Mouse (Mus musculus): ENCODE data around the gene Wdr20. TPM values are rescaled to one million over a fixed set of nuclear protein-coding genes. Genes with fewer than 3 reads are reported as not detected.

The Wdr20 gene
- polyA plus RNA-seq, 1 experiment from 2014 or later, result 30.5 TPM

DNA sequence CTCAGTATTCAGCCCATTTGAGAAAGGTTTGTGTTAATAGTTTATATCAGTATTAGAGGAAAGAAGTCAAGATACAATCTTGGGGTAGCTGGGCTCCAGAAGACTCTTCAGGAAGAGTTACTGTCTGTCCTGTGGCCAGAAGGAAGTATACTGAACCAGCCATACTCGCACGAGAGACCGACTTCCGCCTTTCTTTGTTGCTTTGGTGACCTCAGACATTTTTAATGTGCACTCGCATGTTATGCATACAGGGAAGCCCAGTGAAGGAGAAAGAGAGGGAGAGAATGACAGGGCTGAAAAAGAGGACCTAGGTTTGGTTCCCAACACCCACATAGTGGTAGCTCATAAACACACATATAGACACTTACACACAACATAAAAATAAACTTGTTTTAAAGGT, 26.8 kb downstream of the Wdr20 start:
- 93% methylated on average over 5 of the region's 5 CpGs for WGBS
- ATAC-seq (ENCODE audit: low FRiP score, low read depth), result no peak
- Histone ChIP-seq H3K4me3 (no peak overlapping the region), H3K4me2 (replicated peaks) (no peak overlapping the region), H3K36me3 (no peaks in the 10 kb centered on the region), H3K9me3 (no peaks in the 10 kb centered on the region), H3K27ac (no peak overlapping the region), H3K9ac (no peak overlapping the region), H3K27me3 (replicated peaks) (no peaks in the 10 kb centered on the region), H3K4me1 (peaks cover 4% of the 10 kb centered on the region; the same call in 1 of the 2 replicates)

DNA sequence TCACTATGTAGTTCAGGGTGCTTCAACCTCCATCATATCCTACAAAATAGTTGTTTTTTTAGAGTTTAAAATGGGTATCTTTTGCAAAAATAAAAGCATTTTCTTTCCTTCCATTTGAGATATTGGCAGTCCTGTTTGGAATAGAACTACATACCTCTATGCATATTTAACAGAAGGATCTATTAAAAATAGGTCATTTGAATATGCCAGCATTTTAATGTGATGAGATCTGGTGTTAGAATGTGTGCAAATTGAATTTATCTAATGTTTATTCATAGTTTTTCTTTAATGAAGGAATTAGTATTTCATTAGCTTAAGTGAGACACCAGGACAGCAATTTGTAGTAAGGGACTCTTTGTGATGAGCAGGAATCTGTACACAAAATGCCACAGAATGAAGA, 30.8 kb downstream of the Wdr20 start:
- no peak for ATAC-seq (ENCODE audit: low FRiP score, low read depth)
- no peak overlapping the region for H3K27ac ChIP-seq
- H3K36me3 ChIP-seq, result no peaks in the 10 kb centered on the region

DNA sequence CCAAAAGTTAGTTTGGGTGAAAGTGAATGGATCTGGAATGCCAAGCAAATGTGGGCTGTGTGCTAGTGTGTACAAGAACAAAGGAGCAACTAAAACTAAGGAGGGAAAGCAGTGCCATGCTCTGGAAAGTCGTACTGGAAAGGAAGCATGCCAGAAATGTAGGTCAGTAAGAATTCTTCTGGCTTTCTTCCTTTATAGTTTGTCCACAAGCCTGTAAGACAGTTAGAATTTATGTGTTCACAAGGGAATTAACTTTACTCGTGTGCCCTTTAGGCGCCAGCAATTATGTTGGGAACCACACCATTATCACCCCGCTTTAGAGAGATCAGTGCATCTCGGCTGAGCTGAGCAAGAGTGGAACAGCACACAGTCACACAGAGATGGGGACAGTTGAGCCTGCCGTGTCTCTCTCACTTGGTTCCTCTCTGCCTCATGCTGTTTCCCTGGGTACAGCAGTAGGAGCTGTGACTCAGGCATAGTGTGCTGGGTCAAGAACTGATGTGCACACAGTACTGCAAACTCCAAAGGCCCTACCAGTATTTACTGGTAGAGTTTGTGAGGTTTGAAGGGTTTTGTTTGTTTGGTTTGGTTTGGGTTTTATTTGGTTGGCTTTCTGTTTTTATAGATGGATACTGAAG, 32.0 kb downstream of the Wdr20 start:
- H3K4me3 ChIP-seq, result no peak overlapping the region
- peaks cover 5% of the 10 kb centered on the region; the same call in 1 of the 2 replicates for H3K4me1 ChIP-seq
- H3K9ac ChIP-seq, result no peak overlapping the region
- H3K4me2 ChIP-seq (replicated peaks), result no peak overlapping the region
- no peak for ATAC-seq (ENCODE audit: low FRiP score, low read depth)
- H3K36me3 ChIP-seq, result no peaks in the 10 kb centered on the region
- no peak overlapping the region for H3K27ac ChIP-seq
- H3K27me3 ChIP-seq (replicated peaks), result no peaks in the 10 kb centered on the region
- 64% methylated on average over 6 of the region's 6 CpGs for WGBS
- H3K9me3 ChIP-seq, result no peaks in the 10 kb centered on the region

More for the DNA sequence above, 30.8 kb downstream of the Wdr20 start:
- Histone ChIP-seq H3K4me1 (peaks cover 5% of the 10 kb centered on the region; the same call in 1 of the 2 replicates), H3K27me3 (replicated peaks) (no peaks in the 10 kb centered on the region), H3K9ac (no peak overlapping the region), H3K9me3 (no peaks in the 10 kb centered on the region), H3K4me3 (no peak overlapping the region), H3K4me2 (replicated peaks) (no peak overlapping the region)

DNA sequence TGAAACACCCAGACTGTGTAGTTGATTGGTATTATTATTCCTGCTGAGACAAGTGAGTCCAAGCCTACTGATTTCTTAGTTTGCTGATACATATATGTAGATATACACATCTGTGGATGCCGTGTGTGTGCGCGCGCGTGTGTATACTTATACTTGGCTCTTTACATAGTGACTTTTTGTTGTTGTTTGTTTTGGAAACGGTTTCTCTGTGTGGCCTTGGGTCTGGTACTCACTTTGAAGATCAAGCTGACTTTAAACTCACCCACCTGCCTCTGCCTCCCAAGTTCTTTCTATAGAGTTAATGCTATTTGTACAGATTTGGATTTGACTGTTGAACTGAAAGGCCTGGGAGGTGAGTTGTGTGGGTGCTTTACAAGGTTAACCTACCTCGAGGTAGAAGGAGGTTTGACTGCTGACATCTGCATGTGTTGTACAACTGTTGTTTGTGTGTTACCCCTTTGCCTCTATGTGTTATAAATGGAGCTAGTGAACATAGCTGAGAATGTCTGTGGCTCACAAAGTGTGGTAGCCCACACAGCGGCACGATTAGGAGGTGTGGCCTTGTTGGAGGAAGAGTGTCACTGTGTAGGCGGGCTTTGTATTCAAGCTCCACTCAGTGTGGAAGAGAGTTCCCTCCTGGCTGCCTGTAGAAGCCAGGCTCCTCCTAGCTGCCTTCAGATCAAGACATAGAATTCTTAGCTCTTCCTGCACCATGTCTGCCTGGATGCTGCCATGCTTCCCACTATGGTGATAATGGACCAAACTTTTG, 32.9 kb downstream of the Wdr20 start:
- no peak overlapping the region for H3K4me3 ChIP-seq
- no peaks in the 10 kb centered on the region for H3K9me3 ChIP-seq
- H3K27ac ChIP-seq, result no peak overlapping the region
- no peak overlapping the region for H3K4me2 ChIP-seq (replicated peaks)
- H3K36me3 ChIP-seq, result no peaks in the 10 kb centered on the region
- WGBS, result 96% methylated on average over 10 of the region's 10 CpGs
- no peak overlapping the region for H3K9ac ChIP-seq
- no peaks in the 10 kb centered on the region for H3K27me3 ChIP-seq (replicated peaks)
- peaks cover 5% of the 10 kb centered on the region; the same call in 1 of the 2 replicates for H3K4me1 ChIP-seq
- ATAC-seq (ENCODE audit: low FRiP score, low read depth), result no peak

DNA sequence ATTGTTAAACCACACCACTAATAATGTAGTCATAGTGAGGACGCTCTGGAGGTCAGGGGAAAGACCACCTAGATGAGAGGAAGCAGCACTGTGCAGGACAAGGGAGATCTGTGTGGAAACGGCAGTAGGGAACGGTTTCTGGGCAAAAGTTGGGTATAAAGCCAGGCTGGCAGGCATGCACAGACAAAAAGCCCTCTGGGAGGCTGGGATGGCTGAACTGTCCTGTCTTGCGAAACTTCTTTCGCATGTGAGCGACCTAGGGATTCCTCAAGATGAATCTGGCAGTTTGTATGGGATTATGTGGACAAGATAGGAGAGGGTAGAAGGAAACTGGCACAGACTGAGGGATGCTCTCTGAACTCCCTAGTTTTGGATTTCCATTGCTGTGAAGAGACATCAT, 34.2 kb downstream of the Wdr20 start:
- WGBS, result 94% methylated on average over 6 of the region's 6 CpGs
- peaks cover 5% of the 10 kb centered on the region; the same call in 1 of the 2 replicates for H3K4me1 ChIP-seq
- no peak overlapping the region for H3K4me2 ChIP-seq (replicated peaks)
- H3K27me3 ChIP-seq (replicated peaks), result no peaks in the 10 kb centered on the region
- H3K9ac ChIP-seq, result no peak overlapping the region
- no peak overlapping the region for H3K4me3 ChIP-seq
- no peak overlapping the region for H3K27ac ChIP-seq
- no peak for ATAC-seq (ENCODE audit: low FRiP score, low read depth)
- H3K9me3 ChIP-seq, result no peaks in the 10 kb centered on the region
- H3K36me3 ChIP-seq, result no peaks in the 10 kb centered on the region

DNA sequence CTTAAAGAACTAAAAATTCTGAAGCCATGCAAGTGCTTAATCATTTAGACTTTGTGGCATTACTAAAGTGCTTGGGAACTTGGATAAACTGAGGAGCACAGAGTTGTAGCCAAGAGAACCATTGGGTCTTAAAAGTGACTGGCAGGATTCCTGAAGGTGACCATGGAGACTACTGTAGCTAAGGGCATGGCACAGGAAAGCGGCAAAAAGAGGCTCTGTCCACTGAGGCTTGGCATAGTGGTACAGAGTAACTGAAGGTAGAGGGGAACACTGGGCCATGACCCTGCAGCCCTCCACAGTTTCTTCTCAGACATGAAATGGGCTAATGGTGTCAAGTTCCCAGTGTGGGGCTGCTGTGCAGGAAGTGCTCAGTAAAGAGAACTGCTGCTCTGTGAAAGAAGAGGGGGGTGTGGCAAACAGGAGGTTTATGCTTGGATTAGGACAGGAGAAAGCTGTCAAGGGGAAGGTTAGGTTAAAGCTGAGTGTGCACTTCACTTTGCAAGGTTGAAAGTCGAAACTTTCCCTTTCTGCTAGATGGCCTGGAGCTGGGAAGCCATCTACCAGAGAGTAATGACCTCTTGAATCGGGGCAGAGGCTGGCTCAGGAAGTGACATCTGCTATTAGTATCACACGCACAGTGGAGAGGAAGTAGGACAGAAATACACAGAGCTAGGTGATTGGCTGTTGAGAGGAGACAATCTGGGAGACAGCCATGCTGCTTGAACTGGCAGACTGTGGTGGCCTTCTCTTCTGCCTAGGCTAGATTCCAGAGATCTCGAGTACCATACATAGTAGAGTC, 38.1 kb downstream of the Wdr20 start:
- Histone ChIP-seq H3K36me3 (peaks cover 8% of the 10 kb centered on the region), H3K4me1 (no peaks in the 10 kb centered on the region), H3K27me3 (replicated peaks) (no peaks in the 10 kb centered on the region), H3K27ac (no peak overlapping the region), H3K9me3 (no peaks in the 10 kb centered on the region), H3K4me2 (replicated peaks) (no peak overlapping the region), H3K4me3 (no peak overlapping the region), H3K9ac (no peak overlapping the region)
- ATAC-seq (ENCODE audit: low FRiP score, low read depth), result no peak
- 77% methylated on average over 5 of the region's 5 CpGs for WGBS

DNA sequence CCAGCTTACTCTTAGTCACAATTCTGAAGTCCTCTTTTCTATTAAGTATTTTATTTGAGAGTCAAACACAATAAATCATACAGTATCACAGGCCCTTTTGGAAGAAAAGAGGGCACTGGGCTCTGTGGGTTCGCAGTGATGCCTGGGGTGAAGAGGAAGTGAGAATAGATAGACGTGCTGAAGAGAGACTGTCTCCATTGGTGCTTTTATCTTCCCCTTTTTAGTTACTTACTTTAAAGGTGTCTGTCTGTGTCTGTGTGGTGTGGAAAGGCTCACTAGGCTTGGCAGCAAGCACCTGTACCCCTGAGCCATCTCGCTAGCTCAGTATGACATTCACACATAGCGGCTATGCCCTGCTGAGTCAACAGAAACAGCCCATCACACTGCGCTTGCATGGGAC, 40.1 kb downstream of the Wdr20 start:
- peaks cover 21% of the 10 kb centered on the region for H3K36me3 ChIP-seq
- no peaks in the 10 kb centered on the region for H3K4me1 ChIP-seq
- ATAC-seq (ENCODE audit: low FRiP score, low read depth), result no peak
- H3K27ac ChIP-seq, result no peak overlapping the region
- H3K4me2 ChIP-seq (replicated peaks), result no peak overlapping the region
- H3K9ac ChIP-seq, result no peak overlapping the region
- H3K27me3 ChIP-seq (replicated peaks), result no peaks in the 10 kb centered on the region
- WGBS, result 84% methylated on average over 5 of the region's 5 CpGs
- no peak overlapping the region for H3K4me3 ChIP-seq
- no peaks in the 10 kb centered on the region for H3K9me3 ChIP-seq

DNA sequence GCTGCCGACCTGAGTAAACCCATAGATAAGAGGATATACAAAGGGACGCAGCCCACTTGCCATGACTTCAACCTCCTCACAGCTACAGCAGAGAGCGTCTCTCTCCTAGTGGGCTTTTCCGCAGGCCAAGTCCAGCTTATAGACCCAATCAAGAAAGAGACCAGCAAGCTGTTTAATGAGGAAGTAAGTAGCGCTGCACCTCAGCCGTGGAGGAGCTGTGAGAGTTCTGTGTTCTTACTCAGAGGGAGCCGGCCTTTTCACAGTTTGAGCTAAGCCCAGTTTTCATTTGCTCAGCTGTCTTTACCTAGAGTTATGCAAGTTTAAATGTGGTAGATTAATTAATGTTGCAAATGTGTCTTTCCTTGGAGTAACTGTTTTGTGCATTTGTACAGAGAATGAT, 41.6 kb downstream of the Wdr20 start:
- Histone ChIP-seq H3K4me2 (replicated peaks) (no peak overlapping the region), H3K4me1 (no peaks in the 10 kb centered on the region), H3K27me3 (replicated peaks) (no peaks in the 10 kb centered on the region), H3K9ac (no peak overlapping the region), H3K9me3 (no peaks in the 10 kb centered on the region), H3K36me3 (peaks cover 21% of the 10 kb centered on the region), H3K4me3 (no peak overlapping the region), H3K27ac (no peak overlapping the region)
- ATAC-seq (ENCODE audit: low FRiP score, low read depth), result no peak
- 87% methylated on average over 7 of the region's 7 CpGs for WGBS

DNA sequence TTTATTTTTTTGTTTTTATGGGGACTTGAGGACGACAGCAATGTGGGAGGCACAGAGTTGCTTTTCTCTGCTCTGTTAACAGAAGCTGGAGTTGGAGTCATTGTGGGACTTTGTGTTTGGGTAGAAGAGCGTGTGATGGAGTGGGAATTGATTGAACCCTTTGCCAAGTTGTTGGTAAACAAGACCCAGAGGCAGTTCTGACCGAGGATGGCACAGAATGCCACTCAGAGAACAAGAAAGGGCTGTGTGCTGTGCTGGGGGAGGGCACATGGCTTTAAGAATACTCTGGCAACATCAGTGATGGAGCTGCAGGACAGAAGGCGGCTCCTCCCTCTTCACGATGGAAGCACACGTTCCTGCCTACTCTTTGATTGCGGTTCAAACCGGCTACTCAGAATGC, 43.4 kb downstream of the Wdr20 start:
- Histone ChIP-seq H3K4me2 (replicated peaks) (no peak overlapping the region), H3K9ac (no peak overlapping the region), H3K27me3 (replicated peaks) (no peaks in the 10 kb centered on the region), H3K27ac (no peak overlapping the region), H3K36me3 (peaks cover 27% of the 10 kb centered on the region), H3K4me3 (no peak overlapping the region), H3K4me1 (no peaks in the 10 kb centered on the region), H3K9me3 (no peaks in the 10 kb centered on the region)
- WGBS, result 83% methylated on average over 8 of the region's 8 CpGs
- ATAC-seq (ENCODE audit: low FRiP score, low read depth), result no peak

DNA sequence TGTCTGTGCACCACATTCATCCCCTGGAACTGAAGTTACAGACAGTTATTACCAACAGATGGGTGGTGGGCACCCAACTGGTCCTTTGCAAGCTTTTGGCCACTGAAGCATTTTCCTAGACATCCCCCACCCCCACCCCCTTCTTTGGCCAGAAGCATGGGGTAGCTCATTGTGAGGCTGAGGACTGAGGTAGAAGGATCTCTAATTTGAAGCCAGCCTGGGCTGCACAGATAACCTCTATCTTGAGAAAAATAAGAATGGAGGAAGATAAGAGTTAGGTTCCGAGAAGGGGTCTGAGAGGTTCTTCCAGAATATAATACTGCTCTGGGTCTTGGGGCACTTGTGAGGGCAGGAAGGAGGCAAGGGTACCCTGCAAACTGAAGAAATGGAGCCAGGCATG, 44.5 kb downstream of the Wdr20 start:
- Histone ChIP-seq H3K36me3 (peaks cover 29% of the 10 kb centered on the region), H3K4me3 (no peak overlapping the region), H3K4me2 (replicated peaks) (no peak overlapping the region), H3K4me1 (no peaks in the 10 kb centered on the region), H3K27me3 (replicated peaks) (no peaks in the 10 kb centered on the region), H3K9ac (no peak overlapping the region), H3K9me3 (no peaks in the 10 kb centered on the region), H3K27ac (no peak overlapping the region)
- no peak for ATAC-seq (ENCODE audit: low FRiP score, low read depth)
- WGBS, result 94% methylated on average over 1 of the region's 1 CpGs

DNA sequence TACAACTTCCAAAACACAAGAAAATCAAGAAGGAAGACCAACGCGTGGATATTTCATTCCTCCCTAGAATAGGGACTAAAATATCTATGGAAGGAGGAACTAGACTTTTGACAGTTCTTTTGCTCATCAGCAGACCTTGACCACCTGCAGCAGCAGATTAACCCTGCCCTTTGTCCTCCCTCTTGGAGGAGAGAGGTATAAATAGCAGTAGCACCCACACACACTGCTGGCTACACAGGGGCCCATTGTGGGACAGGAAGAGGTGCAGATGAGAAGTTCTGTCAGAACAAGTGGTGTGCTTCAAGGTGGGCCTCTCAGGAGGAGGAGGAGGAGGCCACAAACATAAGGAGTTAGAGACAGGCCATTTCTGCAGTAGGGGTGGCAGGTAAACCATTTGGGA, 46.5 kb downstream of the Wdr20 start:
- Histone ChIP-seq H3K27me3 (replicated peaks) (no peaks in the 10 kb centered on the region), H3K4me1 (no peaks in the 10 kb centered on the region), H3K4me3 (no peak overlapping the region), H3K4me2 (replicated peaks) (no peak overlapping the region), H3K36me3 (peaks cover 29% of the 10 kb centered on the region), H3K9me3 (no peaks in the 10 kb centered on the region), H3K9ac (no peak overlapping the region), H3K27ac (no peak overlapping the region)
- ATAC-seq (ENCODE audit: low FRiP score, low read depth), result no peak
- WGBS, result 97% methylated on average over 2 of the region's 2 CpGs

DNA sequence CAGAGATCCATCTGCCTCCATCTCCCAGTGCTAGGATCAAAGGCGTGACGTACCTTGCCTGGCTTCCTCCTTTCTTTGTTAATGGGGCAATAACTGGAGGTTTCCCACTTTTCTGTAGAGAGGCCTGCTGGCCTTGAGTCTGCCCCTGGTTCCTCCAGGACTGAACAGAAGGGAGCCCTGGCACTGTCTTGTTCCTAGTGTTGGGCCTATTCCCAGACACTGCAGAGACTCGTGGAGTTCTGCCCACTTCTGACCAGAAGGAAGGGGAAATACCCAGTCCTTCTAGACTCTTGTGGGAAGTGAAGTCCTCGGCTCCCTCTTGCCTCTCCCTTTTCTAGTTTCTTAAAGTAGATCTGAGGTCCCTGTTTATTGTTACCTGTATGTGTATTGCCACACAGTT, 48.5 kb downstream of the Wdr20 start:
- ATAC-seq (ENCODE audit: low FRiP score, low read depth), result no peak

More for the DNA sequence above, 48.5 kb downstream of the Wdr20 start:
- no peaks in the 10 kb centered on the region for H3K27me3 ChIP-seq (replicated peaks)
- H3K27ac ChIP-seq, result no peak overlapping the region
- no peak overlapping the region for H3K4me2 ChIP-seq (replicated peaks)
- no peaks in the 10 kb centered on the region for H3K9me3 ChIP-seq
- no peak overlapping the region for H3K4me3 ChIP-seq
- 76% methylated on average over 4 of the region's 4 CpGs for WGBS
- H3K4me1 ChIP-seq, result no peaks in the 10 kb centered on the region
- H3K9ac ChIP-seq, result no peak overlapping the region
- H3K36me3 ChIP-seq, result peaks cover 19% of the 10 kb centered on the region; the same call in 1 of the 2 replicates
